Mouse (Mus musculus): Measurements from ENCODE around the gene Scd4. TPM values are rescaled to one million over a fixed set of nuclear protein-coding genes. Genes with fewer than 3 reads are reported as not detected.
A peak's percentile ranks its signal among the peaks of the same experiment; 100 is the strongest.

The Scd4 gene
- total RNA-seq (2021): 1 to 10 TPM; 5.1 to 8.5 TPM
- long read RNA-seq, experiment 1, partial matches to known transcripts: 0 of 1 reads
- long read RNA-seq, experiment 1, other reads (novel, unspliced or antisense): 1 of 1 reads
- long read RNA-seq, experiment 2: 0 reads

DNA sequence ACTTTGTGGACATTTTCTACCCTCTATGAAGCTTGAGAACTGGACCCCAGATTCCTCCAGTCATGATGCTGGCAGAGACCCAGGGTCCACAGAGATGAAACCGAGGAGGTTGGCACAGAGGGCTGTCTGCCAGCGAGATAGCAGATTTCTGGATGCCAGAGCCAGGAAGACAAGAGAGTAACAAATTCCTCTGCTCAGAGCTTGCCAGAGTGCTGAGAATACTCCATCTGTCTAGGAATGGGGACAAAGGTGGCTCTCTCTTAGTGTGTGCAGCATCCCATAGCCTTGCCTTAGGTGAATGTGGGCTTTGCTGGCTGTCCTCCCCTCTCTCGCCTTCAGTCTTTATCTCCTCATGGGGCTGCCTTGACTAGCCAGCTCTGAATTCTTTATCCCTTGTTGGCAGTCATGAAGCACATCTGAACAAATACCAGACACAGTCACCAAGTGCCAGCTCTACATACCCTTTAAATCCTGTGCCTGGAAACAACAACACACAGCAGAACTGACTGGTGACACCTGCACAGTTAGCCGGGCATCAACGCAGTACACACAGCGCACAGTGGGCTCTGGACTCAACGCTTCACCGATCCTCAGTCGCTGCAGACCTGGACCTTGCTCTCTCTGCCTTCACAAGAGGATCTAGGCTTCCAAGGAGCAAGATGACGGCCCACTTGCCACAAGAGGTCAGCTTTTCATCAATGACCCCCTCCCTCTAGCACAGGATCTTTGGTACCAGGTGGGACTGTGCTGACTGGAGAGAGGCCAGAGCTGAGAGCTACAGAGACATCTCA is at the start of gene Scd4:
Gene Scd4 (plus strand): TSS at position 260 of the 791 bp plus-strand sequence.
- peak; percentile 66 to 81 for DNase-seq

DNA sequence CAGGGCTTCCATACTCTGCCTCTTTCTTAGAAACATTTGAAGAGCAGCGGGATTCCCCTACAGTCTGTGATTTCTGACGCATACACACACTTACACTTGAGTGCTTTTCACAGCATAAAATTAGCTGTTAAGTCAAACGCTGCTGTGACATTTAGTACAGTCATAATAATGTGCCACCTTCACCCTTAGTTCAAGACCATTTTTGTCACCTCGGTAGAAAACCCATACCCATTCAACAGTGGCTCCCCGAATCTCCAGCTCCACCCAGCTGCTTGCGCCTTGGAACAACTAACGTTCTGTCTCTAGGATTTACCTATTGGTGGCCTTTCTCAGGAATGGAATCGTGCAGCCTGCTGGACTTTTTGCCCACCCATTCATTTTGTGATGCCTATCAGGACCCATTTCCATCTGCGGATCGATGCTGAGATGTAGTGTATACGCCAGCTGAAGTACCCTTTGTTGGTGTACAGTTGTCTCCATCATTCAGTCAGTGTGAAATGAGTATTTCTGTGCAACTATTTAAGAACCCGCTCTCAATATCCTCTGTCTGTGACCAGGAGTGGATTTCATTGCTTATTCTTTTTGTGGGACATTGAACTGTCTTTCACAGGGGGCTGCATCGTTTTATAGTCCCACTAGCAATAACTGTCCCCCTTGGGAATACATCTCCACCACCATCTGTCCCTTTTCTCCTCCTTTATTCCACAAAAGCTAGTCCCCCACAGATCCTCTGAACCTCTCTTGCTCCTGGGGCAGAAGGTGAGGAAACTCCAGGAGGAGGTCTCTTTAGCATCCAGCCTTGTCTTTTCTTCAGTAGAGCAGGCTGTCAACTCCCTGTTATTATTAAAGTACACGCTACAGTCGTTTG is 49.5 kb upstream of the Scd4 start:
- no peak for DNase-seq

DNA sequence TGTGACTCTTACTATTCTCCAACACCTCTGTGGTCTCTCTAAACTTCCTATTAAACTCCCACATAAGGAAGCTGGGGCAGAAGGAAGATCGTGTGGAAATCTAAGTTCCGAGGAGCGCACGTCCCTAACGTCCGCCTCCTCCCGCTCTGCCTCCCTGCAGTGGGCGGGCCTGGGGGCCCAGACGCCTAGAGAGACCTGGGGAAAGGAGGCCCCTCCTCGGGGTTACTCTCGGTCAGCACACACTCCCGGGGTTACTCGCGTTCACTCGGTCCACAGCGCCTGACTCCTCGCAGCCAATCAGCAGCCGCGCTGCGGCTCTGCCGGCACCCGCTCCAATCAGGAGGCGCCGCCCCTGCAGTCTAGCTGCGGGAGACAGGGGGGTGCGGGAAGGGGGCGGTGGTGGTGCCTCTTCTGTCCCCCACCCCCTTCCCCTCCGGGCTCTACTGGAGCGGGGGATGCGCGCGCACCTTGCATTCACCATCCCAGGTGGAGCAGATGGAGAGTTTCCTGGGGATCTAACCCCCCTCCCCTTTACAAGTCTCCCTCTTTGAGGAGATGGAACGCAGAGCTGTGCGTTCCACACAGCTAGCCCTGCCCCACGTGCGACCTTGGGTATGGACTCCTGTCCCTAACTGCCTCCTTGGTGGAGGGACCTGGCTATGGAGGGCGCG is 48.7 kb upstream of the Scd4 start:
- peak; percentile 93 to 95 for DNase-seq

DNA sequence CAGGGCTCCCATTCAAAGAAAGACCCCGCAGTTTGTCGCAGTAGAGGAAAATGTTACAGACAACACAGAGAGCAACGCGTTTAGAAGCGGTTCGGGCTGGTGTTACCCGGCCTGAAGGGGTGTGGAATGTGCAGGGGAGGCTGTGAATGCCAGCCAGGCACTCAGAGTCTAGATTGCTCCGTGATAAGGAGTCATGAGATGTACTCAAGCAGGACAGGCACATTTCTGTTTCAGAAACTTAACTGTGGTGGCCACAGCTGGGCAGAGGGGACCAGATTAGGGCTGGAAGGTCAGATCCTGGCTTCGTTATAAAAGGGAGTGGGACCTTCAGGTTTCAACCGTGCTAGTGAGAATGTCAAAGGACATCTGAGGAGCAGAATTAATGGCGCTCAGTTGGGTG is 48.2 kb upstream of the Scd4 start:
- DNase-seq: peak in 1 of 2 experiments; percentile 59

DNA sequence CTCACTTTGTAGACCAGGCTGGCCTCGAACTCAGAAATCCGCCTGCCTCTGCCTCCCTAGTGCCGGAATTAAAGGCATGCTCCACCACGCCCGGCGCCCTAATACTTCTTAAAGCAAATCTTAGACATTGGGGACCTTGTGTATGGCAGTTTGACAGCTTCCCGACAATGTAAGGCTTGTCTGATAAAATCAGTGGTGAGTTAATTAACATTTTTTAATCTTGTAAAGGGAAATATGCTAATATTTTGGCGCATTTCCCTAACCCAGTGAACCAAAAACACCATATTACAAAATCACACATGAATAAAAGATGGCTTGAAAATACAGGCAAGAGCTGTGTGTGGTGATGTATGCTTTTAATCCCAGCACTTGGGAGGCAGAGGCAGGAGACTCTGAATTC is 47.3 kb upstream of the Scd4 start:
- no peak for DNase-seq

DNA sequence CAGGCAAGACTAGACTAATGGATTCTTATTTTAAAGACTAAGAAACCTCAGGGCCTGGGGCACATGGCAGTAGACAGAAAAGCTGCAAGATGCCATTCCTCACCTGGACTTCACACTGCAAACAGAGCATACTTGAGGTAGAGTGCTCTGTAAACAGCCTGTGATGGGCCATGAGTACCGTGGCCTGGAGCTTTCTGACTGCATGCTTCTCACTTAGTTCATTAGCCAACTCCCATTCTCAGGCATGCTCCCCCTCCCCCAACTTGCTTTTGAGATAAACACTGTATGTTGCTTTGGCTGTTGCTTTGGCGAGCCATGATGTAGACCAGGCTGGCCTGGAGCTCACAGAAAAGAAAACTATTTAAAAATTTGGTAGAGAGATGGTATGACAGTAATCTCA is 46.8 kb upstream of the Scd4 start:
- no peak for DNase-seq

DNA sequence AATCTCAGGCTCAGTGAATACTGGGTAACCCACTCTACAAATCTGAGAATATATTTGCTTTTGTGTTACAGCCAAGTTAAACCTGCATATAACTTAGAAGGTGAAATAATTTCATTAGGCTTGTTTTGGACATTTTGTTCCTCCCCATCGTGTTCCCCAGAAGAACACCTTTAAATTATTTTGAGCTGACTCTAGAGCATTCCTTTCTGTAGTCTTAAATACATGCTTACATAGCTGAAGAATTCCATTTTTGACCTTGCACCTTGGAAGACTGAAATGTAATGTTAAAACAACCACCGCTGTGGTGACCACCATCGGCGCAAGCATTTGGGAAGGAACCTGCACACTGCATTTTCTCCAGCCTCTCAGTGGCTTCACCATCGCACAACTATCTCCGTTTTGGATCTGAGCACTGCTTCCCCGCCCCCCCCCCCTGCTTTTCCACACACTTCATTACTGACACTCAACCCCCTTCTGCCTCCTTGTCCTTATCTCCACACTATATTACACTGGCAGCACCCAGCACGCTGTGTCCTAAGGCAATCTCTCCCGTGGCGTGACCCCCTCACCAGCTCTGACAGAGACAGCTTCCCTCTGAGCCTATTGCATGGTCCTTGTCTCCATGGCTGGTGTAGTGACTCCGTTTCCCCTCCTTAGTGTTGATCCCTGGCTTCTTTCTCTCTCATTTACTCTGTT is 45.3 kb upstream of the Scd4 start:
- no peak for DNase-seq

DNA sequence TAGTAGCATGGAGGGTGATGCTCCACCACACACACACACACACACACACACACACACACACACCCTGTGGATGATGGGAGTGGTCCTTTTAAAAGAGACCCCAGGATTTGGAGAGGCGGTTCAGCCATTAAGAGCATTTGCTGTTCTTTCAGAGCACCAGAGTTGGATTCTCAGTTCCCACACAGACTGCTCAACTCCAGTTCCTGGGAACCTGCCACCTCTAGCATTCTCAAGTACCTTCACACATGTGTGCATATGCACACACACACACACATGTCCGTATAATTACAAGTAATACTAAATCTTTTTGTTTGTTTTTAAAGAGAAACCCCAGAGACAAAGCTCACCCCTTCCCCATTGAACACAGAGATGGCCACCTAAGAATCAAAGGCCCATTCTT is 40.8 kb upstream of the Scd4 start:
- no peak for DNase-seq

DNA sequence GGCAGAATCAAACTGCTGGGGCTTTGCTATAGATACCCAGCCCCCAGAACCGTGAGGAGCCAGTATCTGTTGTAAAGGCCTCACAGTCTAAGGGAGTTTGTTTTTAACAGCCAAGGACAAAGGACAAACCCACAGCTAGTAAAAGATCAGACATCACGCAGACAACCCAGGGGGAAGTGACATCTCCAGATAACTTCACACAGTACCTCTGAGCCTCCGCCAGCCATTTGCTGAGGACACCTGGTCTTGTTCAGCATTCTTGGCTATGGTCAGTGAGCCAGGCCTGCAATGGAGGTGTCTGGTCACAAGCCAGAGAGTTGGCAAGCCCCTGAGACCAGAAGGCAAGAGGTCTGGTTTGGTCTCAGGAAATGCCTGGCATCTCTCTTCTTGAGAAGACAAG is 40.4 kb upstream of the Scd4 start:
- no peak for DNase-seq

DNA sequence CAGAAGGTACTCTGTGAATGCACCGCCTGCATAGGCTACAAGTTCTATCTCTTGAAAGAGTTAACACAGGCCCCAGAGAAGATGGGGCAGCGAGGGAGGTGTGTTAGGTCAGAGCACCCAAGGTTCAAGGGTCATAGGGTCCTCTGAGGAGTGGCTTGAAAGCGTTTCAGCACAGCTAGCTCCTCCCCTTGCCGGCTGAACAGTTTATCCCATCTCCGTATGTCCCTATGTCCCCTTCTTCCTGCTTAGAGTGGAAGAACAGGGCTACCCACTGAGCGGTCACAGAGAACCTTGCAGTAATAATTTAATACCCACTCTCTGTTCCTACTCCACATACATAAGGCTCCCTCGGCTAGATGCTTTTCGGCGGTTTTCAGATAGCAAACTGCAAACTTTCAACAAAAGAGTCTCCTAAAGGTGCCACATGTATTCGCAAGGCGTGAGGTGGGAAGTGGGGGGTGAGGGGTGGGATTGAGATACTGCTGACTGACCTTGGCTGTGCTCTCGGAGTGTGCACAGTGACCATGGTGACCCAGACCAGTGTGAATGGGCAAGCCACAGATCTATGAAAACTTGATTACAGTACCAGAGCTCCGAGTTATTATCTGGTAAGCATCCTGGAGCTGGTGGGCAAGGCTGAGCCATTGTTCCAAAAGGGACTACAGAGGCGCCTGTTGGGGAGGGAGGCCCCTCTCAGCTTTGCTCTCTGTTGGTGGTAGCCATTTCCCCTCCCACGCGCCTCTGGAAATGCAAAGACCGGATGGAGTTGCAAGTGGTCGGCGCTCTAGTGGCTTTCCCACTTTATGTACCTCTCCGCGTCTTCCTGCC is 39.7 kb upstream of the Scd4 start, which contains the start of gene Scd2:
Gene Scd2 (plus strand): TSS at position 734 of the 828 bp plus-strand sequence.
- peak in 1 of 2 experiments; percentile 50 for DNase-seq

DNA sequence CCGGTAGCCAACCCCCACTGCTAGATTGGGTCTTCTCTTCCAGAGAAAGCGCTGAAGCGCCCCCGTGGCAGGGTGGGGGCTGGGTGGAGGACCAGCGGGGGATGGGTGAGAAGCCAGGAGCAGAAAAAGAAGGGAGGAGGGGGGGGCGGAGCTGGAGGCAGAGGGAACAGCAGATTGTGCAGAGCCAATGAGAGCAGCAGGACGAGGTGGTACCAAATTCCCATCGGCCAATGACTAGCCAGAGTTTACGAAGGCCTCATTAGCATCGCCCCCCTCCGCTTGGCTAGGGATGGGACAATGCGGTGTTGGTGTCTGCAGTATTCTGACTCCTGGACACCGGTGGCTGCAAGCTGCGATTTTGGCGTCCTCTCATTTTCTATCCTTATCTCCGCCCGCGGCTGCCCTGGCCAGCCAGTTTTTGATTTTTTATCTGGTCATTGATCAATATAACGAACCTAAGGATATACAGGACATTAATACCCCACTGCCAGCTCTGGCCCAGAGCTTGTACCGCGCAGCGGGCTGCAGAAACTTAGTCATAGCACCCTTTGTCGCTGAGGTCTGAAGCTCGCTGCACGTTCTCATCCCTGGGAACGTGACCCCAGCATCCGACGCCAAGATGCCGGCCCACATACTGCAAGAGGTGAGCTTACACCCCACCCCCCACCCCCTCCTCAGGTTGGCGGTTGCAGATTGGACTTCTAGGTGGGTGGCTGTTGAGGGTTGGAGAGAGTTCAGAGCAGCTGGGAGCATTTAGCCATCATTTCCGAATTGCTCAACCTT is 38.9 kb upstream of the Scd4 start:
- peak; percentile 92 for DNase-seq

DNA sequence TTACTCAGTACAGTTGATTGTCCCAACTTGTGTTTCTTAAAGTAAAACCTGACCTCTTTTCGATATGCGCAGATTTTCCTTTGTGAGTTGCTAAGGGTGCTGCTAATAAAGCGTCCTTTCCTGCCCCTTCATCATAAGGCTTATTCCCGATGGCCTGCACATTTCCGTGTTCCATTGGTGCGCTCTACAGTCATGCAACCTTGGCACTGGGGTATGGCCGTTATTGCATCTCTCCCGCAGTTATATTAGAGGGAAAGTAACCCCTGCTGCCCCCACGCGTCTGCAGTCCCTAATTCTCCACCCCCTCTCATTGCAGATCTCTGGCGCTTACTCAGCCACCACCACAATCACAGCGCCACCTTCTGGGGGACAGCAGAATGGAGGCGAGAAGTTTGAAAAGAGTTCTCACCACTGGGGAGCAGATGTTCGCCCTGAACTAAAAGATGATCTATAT is 38.3 kb upstream of the Scd4 start:
- DNase-seq: peak; percentile 92

DNA sequence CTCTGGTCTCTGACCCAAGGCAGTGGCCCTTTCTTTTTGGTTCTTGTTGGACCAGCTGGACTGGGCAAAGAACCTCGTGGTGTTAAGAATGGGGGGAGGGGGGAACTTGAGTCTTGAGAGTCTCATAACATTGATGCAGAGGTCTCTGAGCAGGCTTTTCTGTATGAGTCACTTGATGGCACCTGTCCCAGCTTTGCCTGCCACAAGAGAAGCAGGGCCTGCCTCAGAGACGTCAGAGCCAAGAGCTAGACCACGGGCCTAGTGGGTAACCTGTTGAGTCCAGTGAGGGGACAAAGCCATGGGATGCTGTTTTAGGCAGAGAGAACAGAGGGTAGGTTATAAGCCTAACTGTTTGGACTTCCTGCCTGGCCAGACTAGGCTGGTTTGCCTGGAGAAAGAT is 37.6 kb upstream of the Scd4 start:
- peak; percentile 76 to 79 for DNase-seq

DNA sequence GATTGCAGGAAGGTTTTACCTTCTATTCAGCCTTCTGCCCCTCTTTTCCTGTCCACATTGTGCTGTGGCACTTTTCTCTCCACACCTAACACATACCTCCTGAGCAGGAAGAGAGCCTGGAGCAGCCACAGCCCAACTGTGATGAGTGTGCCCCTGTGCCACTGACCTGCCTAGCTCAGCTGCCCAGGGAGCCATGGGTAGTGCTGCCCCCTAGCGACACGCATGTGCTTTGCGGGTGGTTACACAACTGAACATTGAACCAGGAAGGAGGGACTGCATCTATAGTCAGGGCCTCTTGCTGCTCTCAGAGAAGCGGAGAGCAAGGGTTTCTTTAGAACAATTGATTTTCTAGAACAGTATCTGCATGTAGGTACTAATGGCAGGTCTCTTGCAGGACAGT is 37.2 kb upstream of the Scd4 start:
- DNase-seq: peak; percentile 90 to 92

DNA sequence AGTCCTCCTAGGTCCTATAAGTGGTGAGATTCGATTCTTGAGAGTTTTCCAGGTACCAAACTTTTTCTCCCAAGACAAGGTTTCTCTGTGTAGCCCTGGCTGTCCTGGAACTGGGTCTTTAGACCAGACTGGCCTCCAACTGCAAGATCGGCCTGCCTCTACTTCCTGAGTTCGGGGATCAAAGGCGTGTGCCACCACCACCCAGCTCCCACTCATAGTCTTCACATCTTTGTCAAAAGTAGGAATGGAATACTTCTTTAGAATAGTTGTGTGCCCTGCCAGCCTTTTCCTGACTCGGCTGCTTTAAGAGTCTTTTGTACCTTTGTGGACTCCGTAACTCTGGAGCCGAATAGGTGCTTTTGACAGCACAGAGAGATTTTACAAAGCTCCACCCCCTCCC is 36.7 kb upstream of the Scd4 start:
- no peak for DNase-seq

DNA sequence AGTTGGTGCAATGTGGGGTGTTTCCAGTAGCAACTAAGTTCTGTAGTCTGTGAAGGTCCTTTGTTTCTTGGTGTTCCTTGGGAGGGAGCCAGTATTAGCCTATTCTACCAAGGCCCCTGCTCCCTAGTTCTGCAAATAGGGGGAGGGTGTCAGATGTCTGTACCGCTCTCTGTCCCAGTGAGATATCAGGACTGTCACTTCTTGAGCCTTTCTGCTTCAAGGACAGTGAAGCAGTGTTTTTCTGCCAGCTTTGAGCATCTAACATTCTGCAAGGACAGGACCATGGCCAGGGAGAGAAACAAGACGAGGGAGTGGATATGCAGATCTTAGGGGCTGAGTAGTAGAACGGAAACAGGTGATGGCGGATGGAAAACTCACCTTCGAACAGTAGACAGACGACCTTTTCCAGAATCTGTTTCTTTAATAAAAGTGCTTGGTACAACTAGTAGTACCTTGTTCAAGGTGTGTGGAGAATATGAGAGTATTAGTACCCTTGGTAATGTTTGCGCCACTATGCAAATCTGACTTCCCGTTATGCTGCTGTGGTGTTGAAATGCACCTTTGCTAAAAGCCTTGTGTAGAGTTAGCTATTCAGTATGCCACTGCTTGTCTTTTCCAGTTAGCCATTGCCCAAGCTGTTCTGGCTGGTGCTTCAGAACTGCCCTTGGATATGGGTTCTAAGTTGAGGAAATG is 35.7 kb upstream of the Scd4 start:
- no peak for DNase-seq

DNA sequence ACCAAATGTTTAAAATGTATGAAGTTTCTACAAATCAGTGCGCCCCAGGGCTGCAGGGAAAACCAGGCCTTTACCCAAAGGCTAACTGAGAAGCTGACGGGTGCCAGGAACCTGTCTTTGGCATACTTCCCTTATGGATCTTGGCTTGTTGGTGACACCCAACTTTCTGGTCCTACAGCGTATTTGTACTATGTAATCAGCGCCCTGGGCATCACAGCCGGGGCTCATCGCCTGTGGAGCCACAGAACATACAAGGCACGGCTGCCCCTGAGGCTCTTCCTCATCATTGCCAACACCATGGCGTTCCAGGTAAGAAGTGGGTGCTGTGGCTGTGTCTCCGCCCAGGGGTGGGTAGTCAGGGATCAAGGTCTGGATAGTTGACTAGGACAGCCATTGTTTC is 35.0 kb upstream of the Scd4 start:
- no peak for DNase-seq

DNA sequence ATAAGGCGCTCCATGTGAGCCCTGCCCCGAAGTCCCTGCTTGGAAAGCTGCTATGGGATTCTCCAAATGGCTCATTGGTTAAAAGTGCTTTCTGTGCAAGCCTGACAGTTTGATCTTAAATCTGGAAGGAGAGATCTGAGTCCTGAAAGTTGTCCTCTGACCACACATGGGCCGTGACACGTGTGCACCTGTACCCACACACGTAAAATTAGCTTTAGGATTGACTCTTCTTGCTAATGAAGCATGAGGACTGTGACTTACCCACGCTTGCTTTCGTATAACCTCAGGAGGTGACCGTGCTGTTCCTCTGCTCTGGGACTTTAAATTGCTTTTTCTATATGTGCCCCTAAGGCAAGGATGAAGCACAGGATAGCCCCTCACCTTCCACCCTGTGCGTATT is 33.8 kb upstream of the Scd4 start:
- DNase-seq: no peak

DNA sequence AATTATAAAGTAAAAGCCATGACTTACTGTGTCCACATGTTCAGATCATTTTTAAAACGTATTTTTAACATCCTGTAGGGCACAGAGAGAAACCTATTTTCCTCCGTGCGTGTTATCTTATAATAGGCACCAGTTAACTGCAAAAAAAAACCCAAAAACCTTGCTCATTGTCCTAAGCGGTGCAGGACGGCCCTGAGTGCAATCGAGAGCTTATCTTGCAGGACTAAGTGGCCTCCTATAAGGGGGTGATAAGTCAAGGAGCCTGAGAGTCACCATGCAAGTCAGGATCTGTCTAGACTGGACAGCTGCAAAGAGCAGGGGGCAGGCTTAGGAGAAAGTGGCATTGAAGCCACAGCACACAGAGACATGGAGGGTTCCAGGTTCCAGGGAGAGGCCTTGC is 33.0 kb upstream of the Scd4 start:
- no peak for DNase-seq
